Mouse (Mus musculus) heart, embryonic 11.5 days (tissue): ENCODE measurements around the gene Hdac1. TPM values are rescaled to one million over a fixed set of nuclear protein-coding genes. Genes with fewer than 3 reads are reported as not detected.

Experiments
- ATAC-seq: fragments of 200-750 bp; cut with Nextera tagmentation; replicated peaks from 2 replicates; pipeline ENCODE4 v1.8.0; 2017; ENCODE audit warnings: moderate library complexity; ENCODE audit not compliant: insufficient number of reproducible peaks, low FRiP score, low TSS enrichment
- H3K27ac ChIP-seq: fragments of 300-500 bp; sonication (generic); 2 replicates; pipeline ENCODE4 v1.5.1; 2014; ENCODE audit warnings: mild to moderate bottlenecking, low read depth, low read length
- H3K27me3 ChIP-seq: fragments of 300-500 bp; sonication (generic); 2 replicates; pipeline ENCODE4 v1.6.1; 2014; ENCODE audit warnings: mild to moderate bottlenecking, low read length, mixed read lengths; ENCODE audit not compliant: control insufficient read depth, insufficient read depth
- H3K36me3 ChIP-seq: fragments of 300-500 bp; sonication (generic); 2 replicates; pipeline ENCODE4 v1.6.1; 2014; ENCODE audit warnings: mild to moderate bottlenecking, low read length, moderate library complexity, mixed read lengths; ENCODE audit not compliant: control insufficient read depth, insufficient read depth
- H3K4me1 ChIP-seq: fragments of 300-500 bp; sonication (generic); 2 replicates; pipeline ENCODE4 v1.6.1; 2014; ENCODE audit warnings: low read length; ENCODE audit not compliant: control insufficient read depth, insufficient read depth
- H3K4me2 ChIP-seq: fragments of 300-500 bp; sonication (generic); 2 replicates; pipeline ENCODE4 v1.6.1; 2014; ENCODE audit warnings: mild to moderate bottlenecking, moderate library complexity
- H3K4me3 ChIP-seq: fragments of 300-500 bp; sonication (generic); 2 replicates; pipeline ENCODE4 v1.5.1; 2014; ENCODE audit warnings: low read depth, low read length
- H3K9ac ChIP-seq: fragments of 300-500 bp; sonication (generic); 2 replicates; pipeline ENCODE4 v1.6.1; 2014; ENCODE audit warnings: mild to moderate bottlenecking, low read depth, low read length, moderate library complexity
- H3K9me3 ChIP-seq: fragments of 300-500 bp; sonication (generic); replicated peaks from 2 replicates; pipeline ENCODE4 v1.6.1; 2016; ENCODE audit warnings: low read length; ENCODE audit not compliant: control insufficient read depth
- WGBS: fragments of 180-500 bp; shearing (Covaris S2); extraction: QIAGEN DNeasy Blood & Tissue Kit; methylation state at CpG from one replicate; pipeline ENCODE4 v1.1.7; 2014; ENCODE audit not compliant: insufficient replicate concordance; 5-methylcytosine and 5-hydroxymethylcytosine counted together
- polyA plus RNA-seq: library from polyadenylated mRNA; unstranded; fragments of >200 nt; fragmentation: Nextera tagmentation; extraction: Ambion mirVana; gene quantifications from 2 replicates; pipeline ENCODE4 v1.2.1, GENCODE M21; 2014

The Hdac1 gene
- polyA plus RNA-seq, 1 experiment from 2014 or later: 154 TPM

DNA sequence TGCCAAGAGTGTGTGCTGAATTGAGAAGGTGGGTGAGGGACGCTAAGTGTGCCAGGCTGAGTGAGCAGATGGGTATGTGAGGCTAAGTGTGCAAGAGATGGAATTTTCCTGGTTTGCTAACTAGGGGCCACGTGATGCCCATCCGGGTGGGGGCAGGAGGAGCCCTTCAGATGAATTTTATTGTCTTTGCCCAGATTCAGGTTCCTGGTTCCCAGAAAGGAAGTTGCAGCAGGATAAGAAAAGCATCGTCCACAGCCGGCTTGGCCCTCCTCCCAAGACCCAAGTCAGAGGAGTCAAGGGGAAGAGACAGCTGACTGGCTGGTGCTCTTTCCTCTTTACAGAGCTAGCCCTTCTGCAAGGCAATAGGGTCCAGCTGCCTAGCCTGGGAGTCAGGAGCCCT lies 36.0 kb upstream of the Hdac1 start, which contains the start of gene Fam167b:
Gene Fam167b, minus strand, starts transcription at position 84 of the 400 bp plus-strand sequence.
- H3K27ac ChIP-seq: peak within 1 kb of the TSS; percentile 50
- 0 out of 2 replicates have a peak within 1 kb of the TSS, but pooled peaks have one; percentile 12 for H3K4me2 ChIP-seq
- H3K9ac ChIP-seq: no peak within 1 kb of the TSS
- H3K27me3 ChIP-seq: no peaks in the 10 kb centered on the region
- peaks cover 6% of the 10 kb centered on the region; the same call in 1 of the 2 replicates for H3K4me1 ChIP-seq
- 67% methylated on average over 5 of the region's 5 CpGs for WGBS
- no peak within 1 kb of the TSS for H3K4me3 ChIP-seq
- no peak for ATAC-seq
- no peaks in the 10 kb centered on the region for H3K36me3 ChIP-seq
- no peaks in the 10 kb centered on the region for H3K9me3 ChIP-seq

DNA sequence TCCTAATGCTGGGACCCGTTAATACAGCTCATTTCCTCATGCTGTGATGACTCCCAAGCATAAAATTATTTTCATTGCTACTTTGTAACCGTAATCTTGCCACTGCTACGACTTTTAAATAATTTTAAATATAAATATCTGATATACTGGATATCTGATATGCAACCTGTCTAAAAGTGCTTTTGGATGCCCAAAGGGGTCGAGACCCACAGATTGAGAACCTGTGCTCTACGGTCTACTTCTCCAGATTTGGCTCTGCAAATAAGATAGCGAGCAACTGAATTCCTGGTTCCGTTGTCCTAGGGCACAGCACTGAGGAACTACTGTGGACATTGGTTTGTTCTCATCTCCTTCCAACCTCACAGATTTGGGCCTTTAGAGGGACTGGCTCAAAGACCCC lies 35.2 kb upstream of the Hdac1 start:
- Histone ChIP-seq H3K9me3 (no peaks in the 10 kb centered on the region), H3K4me2 (no peak overlapping the region), H3K9ac (no peak overlapping the region), H3K4me1 (peaks cover 6% of the 10 kb centered on the region; the same call in 1 of the 2 replicates), H3K4me3 (no peak overlapping the region), H3K27me3 (no peaks in the 10 kb centered on the region), H3K27ac (0 out of 2 replicates have a peak overlapping the region, but pooled peaks have one; percentile 50), H3K36me3 (no peaks in the 10 kb centered on the region)
- WGBS: 80% methylated on average over 7 of the region's 7 CpGs
- ATAC-seq: no peak

DNA sequence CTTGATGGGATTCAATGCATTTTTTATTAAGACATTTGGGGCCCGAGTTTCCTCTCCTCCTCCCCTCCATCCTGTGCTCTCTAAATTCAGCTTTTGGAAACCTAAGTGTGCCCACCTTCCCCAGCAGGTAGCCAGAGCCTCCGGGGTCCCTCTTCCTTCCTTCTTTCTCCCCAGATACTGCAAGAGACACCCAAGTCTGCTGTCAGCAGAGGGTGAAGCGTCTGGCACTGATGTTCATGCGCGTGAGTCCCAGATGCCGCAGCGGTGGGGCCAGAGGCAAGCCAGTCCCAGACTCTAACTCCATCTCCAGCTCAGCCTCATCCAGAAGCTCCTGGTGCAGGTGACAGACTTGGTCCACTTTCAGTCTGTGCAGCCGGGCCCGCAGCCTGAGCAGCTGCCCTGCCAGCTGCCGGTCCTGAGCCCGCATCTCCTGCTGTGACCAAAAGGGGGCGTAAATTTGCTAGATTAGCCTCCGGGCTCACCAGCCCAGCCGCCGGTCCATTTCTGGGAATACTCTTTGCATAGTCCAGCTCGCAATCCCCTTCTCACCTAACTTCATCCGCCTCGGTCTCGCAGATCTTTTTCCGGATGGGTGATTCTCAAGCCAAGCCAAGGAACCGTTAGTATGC lies 34.5 kb upstream of the Hdac1 start:
- no peak overlapping the region for H3K4me3 ChIP-seq
- H3K27me3 ChIP-seq: no peaks in the 10 kb centered on the region
- H3K4me2 ChIP-seq: 0 out of 2 replicates have a peak overlapping the region, but pooled peaks have one; percentile 12
- no peaks in the 10 kb centered on the region for H3K9me3 ChIP-seq
- no peak overlapping the region for H3K27ac ChIP-seq
- H3K36me3 ChIP-seq: no peaks in the 10 kb centered on the region
- WGBS: 33% methylated on average over 21 of the region's 21 CpGs
- H3K9ac ChIP-seq: no peak overlapping the region
- ATAC-seq: no peak
- peaks cover 6% of the 10 kb centered on the region; the same call in 1 of the 2 replicates for H3K4me1 ChIP-seq

DNA sequence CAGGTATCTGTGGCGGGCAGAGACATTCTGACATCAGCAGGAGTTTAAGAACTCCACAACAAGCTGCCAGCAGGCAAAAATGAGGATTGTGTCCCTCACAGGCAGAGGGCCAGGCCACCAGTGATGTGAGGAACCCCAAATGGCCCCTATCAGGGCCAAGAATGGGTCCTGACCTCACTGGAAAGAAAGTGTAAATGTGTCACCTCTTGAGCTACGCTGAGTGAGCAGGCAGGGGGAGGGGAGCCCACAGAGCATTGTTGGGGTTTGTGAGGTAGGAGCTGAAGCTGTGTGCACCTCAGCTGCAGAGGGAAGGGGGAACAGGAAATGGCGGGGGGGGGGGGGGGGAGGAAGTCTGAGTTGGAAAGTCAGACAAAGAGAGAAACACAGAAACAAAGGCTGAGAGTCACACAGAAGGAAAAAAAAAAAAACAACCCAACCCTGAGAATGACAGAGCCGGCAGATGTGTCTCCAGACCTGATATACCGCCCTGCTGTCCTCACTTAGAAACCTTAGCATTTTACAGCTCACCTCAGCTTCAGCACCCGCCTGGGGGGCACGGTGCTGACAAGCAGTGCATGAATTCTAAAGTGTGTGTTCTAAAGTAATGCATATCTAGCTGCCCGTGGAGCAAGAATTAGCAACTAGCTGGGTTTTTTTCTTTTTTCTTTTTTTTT lies 32.8 kb upstream of the Hdac1 start:
- Histone ChIP-seq H3K27ac (peak overlapping the region; percentile 68; the same call in 1 of the 2 replicates), H3K4me2 (peak overlapping the region; percentile 8; the same call in 1 of the 2 replicates), H3K9ac (0 out of 2 replicates have a peak overlapping the region, but pooled peaks have one; percentile 54), H3K4me1 (peaks cover 6% of the 10 kb centered on the region; the same call in 1 of the 2 replicates), H3K27me3 (no peaks in the 10 kb centered on the region), H3K36me3 (no peaks in the 10 kb centered on the region), H3K4me3 (no peak overlapping the region), H3K9me3 (no peaks in the 10 kb centered on the region)
- no peak for ATAC-seq
- 33% methylated on average over 7 of the region's 8 CpGs for WGBS

DNA sequence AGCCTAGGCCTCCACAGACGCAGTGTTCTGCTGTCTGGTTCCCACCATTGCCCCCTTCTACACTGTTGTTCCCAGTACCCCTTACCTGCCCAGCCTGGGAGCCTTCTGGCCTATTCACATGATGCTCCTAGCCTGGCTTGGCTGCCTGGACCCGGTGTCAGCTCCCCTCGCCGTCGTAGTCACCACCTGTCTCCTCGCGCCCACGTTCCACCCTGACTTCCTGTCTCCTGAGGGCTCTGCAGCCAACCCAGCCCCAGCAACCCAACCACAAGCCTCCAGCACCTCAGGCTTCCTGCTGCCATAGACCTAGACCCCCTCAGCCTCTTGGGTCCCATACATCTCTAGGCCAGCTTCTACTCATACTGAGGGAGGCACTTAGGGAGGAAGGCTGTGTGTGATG lies 30.9 kb upstream of the Hdac1 start, which contains the start of gene Lck:
Gene Lck, minus strand, starts transcription at position 212 of the 400 bp plus-strand sequence.
- no peaks in the 10 kb centered on the region for H3K9me3 ChIP-seq
- no peak within 1 kb of the TSS for H3K4me2 ChIP-seq
- peak within 1 kb of the TSS; percentile 0; the same call in 1 of the 2 replicates for H3K27ac ChIP-seq
- WGBS: 80% methylated on average over 8 of the region's 8 CpGs
- H3K27me3 ChIP-seq: no peaks in the 10 kb centered on the region
- no peak within 1 kb of the TSS for H3K9ac ChIP-seq
- no peaks in the 10 kb centered on the region for H3K36me3 ChIP-seq
- ATAC-seq: no peak
- peaks cover 6% of the 10 kb centered on the region; the same call in 1 of the 2 replicates for H3K4me1 ChIP-seq
- no peak within 1 kb of the TSS for H3K4me3 ChIP-seq

DNA sequence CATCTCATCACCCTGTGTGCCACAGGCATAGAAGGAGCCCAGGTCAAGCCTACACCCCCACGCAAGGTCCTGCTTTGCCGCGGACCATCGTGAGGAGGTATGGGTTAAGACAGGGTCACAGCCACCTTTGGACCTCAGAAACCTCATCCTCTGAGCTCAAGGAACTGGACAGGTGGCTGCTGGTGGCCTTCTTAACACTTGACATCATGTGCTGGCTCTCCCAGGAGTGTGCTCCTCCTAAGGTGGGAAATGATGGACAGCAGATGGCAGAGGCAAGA lies 30.5 kb upstream of the Hdac1 start:
- H3K27ac ChIP-seq: no peak overlapping the region
- H3K4me2 ChIP-seq: no peak overlapping the region
- H3K36me3 ChIP-seq: no peaks in the 10 kb centered on the region
- WGBS: 98% methylated on average over 4 of the region's 4 CpGs
- H3K27me3 ChIP-seq: no peaks in the 10 kb centered on the region
- no peak overlapping the region for H3K4me3 ChIP-seq
- no peak overlapping the region for H3K9ac ChIP-seq
- no peaks in the 10 kb centered on the region for H3K9me3 ChIP-seq
- peaks cover 6% of the 10 kb centered on the region; the same call in 1 of the 2 replicates for H3K4me1 ChIP-seq
- ATAC-seq: no peak

DNA sequence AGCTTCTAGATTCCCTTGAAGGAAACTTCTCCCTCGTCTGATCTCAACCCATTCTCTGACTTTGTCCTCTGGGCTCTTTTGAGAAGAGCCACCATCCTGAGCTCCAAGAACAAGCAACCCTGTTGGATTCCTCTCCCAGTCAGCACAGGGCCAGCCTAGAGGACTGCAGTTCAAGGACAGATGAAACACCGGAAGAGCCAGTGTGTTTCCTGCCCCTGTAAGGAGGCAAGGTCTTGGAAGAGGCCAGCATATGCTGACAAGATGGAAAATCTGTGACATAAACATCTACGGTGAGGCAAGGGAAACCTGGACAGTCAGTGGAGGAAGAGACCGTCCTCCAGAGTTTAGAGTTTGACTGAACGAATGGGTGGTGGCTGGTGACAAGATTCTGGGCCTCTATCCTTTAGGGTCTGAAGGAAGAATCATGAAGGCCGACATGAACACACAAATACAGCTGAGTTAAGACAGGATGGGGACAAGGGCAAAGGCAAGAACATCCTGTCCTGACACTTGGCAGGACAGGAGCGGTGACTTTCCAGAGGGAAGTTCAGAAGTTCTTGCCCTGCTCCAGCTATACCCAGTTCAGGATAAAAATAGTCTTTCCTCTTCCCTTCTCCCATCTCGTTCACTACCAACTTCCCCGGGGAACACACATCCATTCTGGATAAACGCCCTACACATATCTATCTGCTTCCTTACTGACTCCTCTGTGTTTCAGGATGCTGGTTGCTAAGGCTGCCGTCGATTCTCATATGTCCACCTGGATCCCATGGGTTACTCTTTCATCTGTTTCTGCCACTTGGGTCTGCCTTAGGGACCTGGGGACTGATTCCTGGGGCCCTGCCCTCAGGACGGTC lies 30.0 kb upstream of the Hdac1 start:
- no peaks in the 10 kb centered on the region for H3K9me3 ChIP-seq
- no peak overlapping the region for H3K4me2 ChIP-seq
- H3K36me3 ChIP-seq: no peaks in the 10 kb centered on the region
- H3K27ac ChIP-seq: peak overlapping the region; percentile 0; the same call in 1 of the 2 replicates
- WGBS: 63% methylated on average over 13 of the region's 13 CpGs
- ATAC-seq: no peak
- H3K4me1 ChIP-seq: peaks cover 6% of the 10 kb centered on the region; the same call in 1 of the 2 replicates
- no peaks in the 10 kb centered on the region for H3K27me3 ChIP-seq
- no peak overlapping the region for H3K9ac ChIP-seq
- no peak overlapping the region for H3K4me3 ChIP-seq

DNA sequence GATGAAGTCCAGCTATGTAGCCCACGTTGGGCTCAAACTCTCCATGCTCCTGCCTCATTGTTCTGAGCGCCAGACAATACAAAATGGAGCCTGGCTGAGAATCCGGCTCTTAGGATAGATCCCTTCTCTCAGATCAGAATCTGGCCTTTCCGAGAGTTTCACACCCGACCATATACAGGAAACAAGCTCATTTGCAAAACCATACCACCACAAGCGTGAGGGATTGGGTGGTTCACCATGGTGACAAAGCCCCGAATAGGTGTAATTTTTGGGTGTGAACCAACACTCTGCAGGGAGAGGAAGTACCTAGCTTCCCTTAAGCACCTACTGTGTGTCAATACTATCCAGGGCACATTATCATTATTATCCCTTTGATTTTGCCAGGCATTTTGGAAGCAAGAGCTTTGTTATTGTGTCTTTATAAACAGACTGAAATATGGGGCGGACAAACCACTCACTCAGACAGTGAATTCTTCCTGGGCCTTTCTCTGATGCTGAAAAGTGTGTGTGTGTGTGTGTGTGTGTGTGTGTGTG lies 29.1 kb upstream of the Hdac1 start:
- no peak overlapping the region for H3K4me2 ChIP-seq

More for the DNA sequence above, 29.1 kb upstream of the Hdac1 start:
- Histone ChIP-seq H3K9ac (no peak overlapping the region), H3K4me1 (peaks cover 6% of the 10 kb centered on the region; the same call in 1 of the 2 replicates), H3K9me3 (no peaks in the 10 kb centered on the region), H3K27me3 (no peaks in the 10 kb centered on the region), H3K36me3 (no peaks in the 10 kb centered on the region), H3K4me3 (no peak overlapping the region), H3K27ac (no peak overlapping the region)
- ATAC-seq: no peak
- 68% methylated on average over 8 of the region's 8 CpGs for WGBS
